Mouse (Mus musculus): ENCODE measurements around the gene Gm11239. TPM values are rescaled to one million over a fixed set of nuclear protein-coding genes. Genes with fewer than 3 reads are reported as not detected.
"Not testable (repeated sequence)": the region's sequence is repeated elsewhere in the genome, so short reads cannot be mapped to it uniquely, and the experiment has no call there.

Gene Gm11239
- polyA plus RNA-seq (2012; rRNA removed): not detected in 2 replicates

- H3K4me3 ChIP-seq (replicated peaks; ENCODE audit: extremely low read depth, low read depth, low read length); H3K4me1 ChIP-seq (ENCODE audit: control insufficient read depth, insufficient read depth, low read length); DNase-seq: not testable (repeated sequence)
- no CpG with 5 or more reads among the region's 4 CpGs for WGBS
Measured at GRCm38 (mm10) chr4:73668054-73668453, at the start of gene Gm11239. Gene Gm11239, plus strand, starts transcription at chr4:73668354.

GRCm38 (mm10) chr4:73622684-73623083 lies 45.5 kb upstream of the Gm11239 start, which contains the start of gene Gm11237:
Gene Gm11237, plus strand, starts transcription at chr4:73622984.
- no CpG with 5 or more reads among the region's 3 CpGs for WGBS

GRCm38 (mm10) chr4:73637821-73638220 lies 30.3 kb upstream of the Gm11239 start, which contains the start of gene Gm11236:
Gene Gm11236, plus strand, starts transcription at chr4:73638121.
- DNase-seq; H3K4me1 ChIP-seq (ENCODE audit: control insufficient read depth, insufficient read depth, low read length); H3K4me3 ChIP-seq (replicated peaks; ENCODE audit: extremely low read depth, low read depth, low read length): not testable (repeated sequence)
- no CpG with 5 or more reads among the region's 4 CpGs for WGBS

More at GRCm38 (mm10) chr4:73622684-73623083, 45.5 kb upstream of the Gm11239 start, which contains the start of gene Gm11237:
- not testable (repeated sequence) for H3K4me1 ChIP-seq (ENCODE audit: control insufficient read depth, insufficient read depth, low read length); H3K4me3 ChIP-seq (replicated peaks; ENCODE audit: extremely low read depth, low read depth, low read length); DNase-seq

GRCm38 (mm10) chr4:73661864-73662263 lies 6.3 kb upstream of the Gm11239 start:
- DNase-seq; H3K4me3 ChIP-seq (replicated peaks; ENCODE audit: extremely low read depth, low read depth, low read length); H3K4me1 ChIP-seq (ENCODE audit: control insufficient read depth, insufficient read depth, low read length): not testable (repeated sequence)
- 74% methylated on average over 4 of the region's 4 CpGs for WGBS

- H3K4me1 ChIP-seq (ENCODE audit: control insufficient read depth, insufficient read depth, low read length); H3K4me3 ChIP-seq (replicated peaks; ENCODE audit: extremely low read depth, low read depth, low read length); DNase-seq: not testable (repeated sequence)
- 76% methylated on average over 2 of the region's 4 CpGs for WGBS
Measured at GRCm38 (mm10) chr4:73683216-73683615, 15.1 kb downstream of the Gm11239 start, which contains the start of gene Gm428. Gene Gm428, plus strand, starts transcription at chr4:73683516.

- Histone ChIP-seq H3K4me3 (replicated peaks; ENCODE audit: extremely low read depth, low read depth, low read length) (no peak overlapping the region), H3K4me1 (ENCODE audit: control insufficient read depth, insufficient read depth, low read length) (no peaks in the 10 kb centered on the region)
- 89% methylated on average over 1 of the region's 1 CpGs for WGBS
- no peak for DNase-seq
- TF ChIP-seq POLR2A (IDR thresholded peaks at IDR 0.05; ENCODE audit: borderline replicate concordance, extremely low read depth, low read depth, low read length) (no peak), CTCF (IDR thresholded peaks at IDR 0.05; ENCODE audit: insufficient read depth, low read length) (no peak)
Measured at GRCm38 (mm10) chr4:73718761-73719160, 50.6 kb downstream of the Gm11239 start.

GRCm38 (mm10) chr4:73719819-73720218 lies 51.7 kb downstream of the Gm11239 start:
- Histone ChIP-seq H3K4me3 (replicated peaks; ENCODE audit: extremely low read depth, low read depth, low read length) (no peak overlapping the region), H3K4me1 (ENCODE audit: control insufficient read depth, insufficient read depth, low read length) (no peaks in the 10 kb centered on the region)
- no peak for DNase-seq
- no peak for TF ChIP-seq POLR2A (IDR thresholded peaks at IDR 0.05; ENCODE audit: borderline replicate concordance, extremely low read depth, low read depth, low read length)
- no peak for TF ChIP-seq CTCF (IDR thresholded peaks at IDR 0.05; ENCODE audit: insufficient read depth, low read length)

Other genes with a start within 250 kb of the Gm11239 start
- not detected in 2 replicates for gene Gm11238, start 60.5 kb upstream of the Gm11239 start, polyA plus RNA-seq (2012; rRNA removed)
- gene Gm11237, start 45.4 kb upstream of the Gm11239 start, polyA plus RNA-seq (2012; rRNA removed): not detected in 2 replicates
- gene Gm11236, start 30.2 kb upstream of the Gm11239 start, polyA plus RNA-seq (2012; rRNA removed): not detected in 2 replicates
- gene Gm428, start 15.2 kb downstream of the Gm11239 start, polyA plus RNA-seq (2012; rRNA removed): not detected in 2 replicates
- gene Rasef, start 122.6 kb downstream of the Gm11239 start, polyA plus RNA-seq (2012; rRNA removed): 4.5 and 4.9 TPM in 2 replicates
- not detected in 2 replicates for gene Gm11758, start 207.9 kb downstream of the Gm11239 start, polyA plus RNA-seq (2012; rRNA removed)
- not detected in 2 replicates for gene Gm11757, start 222.8 kb downstream of the Gm11239 start, polyA plus RNA-seq (2012; rRNA removed)
- gene Gm13871, start 237.6 kb downstream of the Gm11239 start, polyA plus RNA-seq (2012; rRNA removed): not detected in 2 replicates